Mouse (Mus musculus) natural killer cell, adult 2 months (primary cell): ENCODE data around the gene Zmat5.

ENCODE experiments used
- DNase-seq, 2 experiments: peaks; one replicate each; pipeline ENCODE4 v3.0.0; 2022; ENCODE audit warnings: low spot score in 2 of 2

Gene Zmat5

DNA sequence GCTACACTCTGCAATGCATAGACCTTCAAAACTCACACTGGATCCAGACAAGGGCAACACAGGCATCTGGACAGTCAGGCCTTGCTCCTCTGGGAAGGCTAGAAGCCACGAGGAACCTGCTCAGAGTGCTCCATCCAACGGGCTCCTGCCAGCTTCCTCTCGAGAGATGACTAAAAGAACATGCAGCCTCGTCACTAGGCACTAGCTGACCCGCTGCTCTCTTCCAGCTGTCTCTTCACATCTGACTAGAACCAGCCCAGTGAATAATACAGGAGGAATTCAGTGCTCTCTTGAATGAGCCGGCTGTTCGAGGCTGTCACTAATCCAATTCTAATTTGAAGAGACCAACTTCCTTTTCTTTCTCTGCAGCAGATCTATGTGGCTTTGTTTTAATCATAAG lies 67.3 kb downstream of the Zmat5 start:
- no peak for DNase-seq

DNA sequence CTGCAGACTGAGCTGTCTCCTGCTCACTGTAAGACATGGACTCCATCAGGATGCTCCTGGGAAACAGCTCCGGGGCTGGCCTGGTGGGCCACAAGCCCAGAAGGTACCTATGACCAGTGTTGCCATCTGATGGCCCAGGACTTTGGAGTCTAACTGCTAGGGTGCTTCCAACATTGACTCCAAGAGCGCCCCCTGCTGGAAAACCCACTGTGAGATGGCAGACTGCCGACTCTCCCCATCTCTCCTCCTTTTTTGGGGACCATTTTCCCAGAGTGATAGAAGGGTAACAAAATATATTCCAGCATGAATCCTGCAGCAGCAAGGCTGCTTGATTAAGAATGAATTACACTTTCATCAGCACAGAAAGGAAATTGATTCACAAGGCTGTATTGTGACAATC lies 68.4 kb downstream of the Zmat5 start:
- DNase-seq, result peak; percentile 15 to 47

DNA sequence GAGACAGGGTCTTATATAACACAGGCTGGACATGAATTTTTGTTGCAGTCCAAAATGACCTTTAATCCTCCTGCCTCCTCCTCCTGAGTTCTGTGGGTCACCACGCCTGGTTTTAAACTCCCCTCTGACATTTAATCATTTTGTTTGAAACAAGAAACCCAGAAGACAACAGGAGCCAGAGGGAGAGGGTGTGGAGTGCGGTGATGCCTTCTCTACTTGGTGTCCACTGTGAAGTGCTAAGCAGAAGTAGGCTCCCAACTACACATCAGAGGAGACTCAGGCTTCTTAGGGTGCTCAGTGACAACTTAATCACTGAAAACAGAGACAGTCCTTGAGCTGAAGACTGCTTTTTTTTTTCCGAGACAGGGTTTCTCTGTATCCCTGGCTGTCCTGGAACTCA lies 76.4 kb downstream of the Zmat5 start:
- DNase-seq, result no peak

DNA sequence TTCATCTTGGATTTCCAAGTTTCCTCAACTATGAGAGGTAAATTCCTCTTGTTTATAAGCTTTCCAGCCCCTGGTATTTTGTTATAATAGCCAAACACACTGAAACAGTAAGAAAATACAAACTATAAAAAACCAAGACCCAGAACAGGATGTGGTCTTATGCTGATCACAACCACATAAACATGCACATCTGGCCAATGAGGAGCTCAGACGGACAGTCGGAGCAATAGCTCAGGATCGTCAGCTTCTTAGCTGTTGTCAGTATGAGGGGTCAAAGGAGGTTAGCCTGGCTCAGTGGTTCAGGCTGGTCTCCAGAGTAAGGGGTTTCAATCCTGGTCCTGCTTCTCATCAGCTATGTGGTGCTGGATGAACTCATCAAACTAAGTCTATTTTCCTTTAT lies 78.6 kb downstream of the Zmat5 start:
- DNase-seq, result no peak

DNA sequence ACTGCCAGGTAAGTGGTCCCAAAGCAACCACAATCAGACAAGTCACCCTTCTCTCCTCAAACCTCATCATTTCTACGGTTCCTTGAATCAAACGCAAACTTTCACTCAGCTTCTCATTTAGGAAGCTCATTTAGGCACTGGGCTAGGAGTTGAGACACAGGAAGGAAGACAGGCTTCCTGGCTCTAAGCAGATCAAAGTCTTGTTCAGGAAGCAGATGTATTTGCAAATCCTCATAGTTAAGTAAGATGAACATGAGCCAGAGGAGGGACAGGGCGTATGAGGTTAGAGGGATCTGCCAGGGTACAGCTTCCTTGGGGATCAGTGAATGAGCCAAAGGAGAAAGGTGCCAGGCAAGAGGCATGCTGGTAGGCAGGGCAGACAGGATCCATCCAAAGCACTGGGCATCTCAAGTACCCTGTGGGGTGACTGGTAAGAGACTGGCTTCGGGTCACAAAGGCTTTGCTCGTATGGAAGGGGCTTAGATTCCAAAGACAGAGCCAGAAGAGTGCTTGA lies 80.2 kb downstream of the Zmat5 start:
- DNase-seq, result no peak
